Mouse (Mus musculus) thymus, postnatal 25 days (tissue): Measurements from ENCODE around the gene Tmbim7.

Experiments used
- DNase-seq: peaks from one replicate; pipeline ENCODE4 v3.0.0; 2022

Gene Tmbim7

GRCm38 (mm10) chr5:3666585-3666984 lies 15.6 kb downstream of the Tmbim7 start:
- peak; percentile 45 for DNase-seq

DNA sequence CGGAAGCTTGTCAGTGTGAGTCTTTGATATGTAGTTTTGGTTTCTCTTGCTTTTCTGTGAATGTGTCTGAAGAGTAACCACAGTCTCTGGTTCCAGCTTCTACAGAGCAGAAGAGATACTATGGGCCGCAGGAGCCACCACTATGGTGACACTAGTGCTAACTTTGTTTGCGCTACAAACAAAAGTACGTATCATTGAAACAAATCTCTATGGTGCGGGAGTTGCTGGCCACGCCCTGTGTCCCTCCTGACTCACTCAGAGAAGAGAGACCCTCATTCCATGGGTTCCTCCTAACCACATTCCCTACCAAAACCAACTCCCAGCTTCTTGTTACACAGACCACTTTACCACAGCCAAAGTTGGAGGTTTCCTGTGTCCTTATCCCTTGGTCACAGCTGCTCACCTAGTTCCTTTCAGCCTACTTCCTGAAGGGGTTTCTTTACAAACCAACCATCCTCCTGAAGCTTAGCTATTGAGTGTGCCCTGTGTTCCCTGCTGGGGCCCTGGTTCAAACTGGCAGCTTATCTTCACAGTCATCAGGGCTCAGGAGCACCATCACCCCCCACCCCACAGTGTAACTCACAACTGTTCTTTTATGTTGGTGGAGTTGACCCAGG lies 19.1 kb downstream of the Tmbim7 start:
- peak; percentile 11 for DNase-seq

- no peak for DNase-seq
Measured at GRCm38 (mm10) chr5:3688298-3688697, 37.3 kb downstream of the Tmbim7 start.

DNA sequence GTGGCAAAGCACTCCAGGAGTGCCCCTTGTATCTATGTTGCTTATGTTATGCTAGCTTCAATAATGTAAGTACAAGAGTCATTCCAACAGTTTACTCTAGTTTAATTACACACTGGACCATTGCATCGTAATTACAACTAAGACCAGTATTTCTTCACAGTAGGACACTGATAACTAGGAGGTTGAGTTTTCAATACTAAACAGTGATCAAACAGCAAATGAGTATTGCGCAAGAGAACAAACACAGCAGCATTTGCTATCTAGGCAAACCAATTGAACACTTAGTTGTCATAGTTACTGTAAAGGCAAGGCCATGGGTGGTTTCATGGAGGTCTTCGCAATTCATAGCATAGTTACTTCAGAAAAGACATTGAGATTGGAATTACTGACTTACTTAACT lies 40.3 kb downstream of the Tmbim7 start:
- no peak for DNase-seq

GRCm38 (mm10) chr5:3692956-3693355 lies 42.0 kb downstream of the Tmbim7 start:
- no peak for DNase-seq

DNA sequence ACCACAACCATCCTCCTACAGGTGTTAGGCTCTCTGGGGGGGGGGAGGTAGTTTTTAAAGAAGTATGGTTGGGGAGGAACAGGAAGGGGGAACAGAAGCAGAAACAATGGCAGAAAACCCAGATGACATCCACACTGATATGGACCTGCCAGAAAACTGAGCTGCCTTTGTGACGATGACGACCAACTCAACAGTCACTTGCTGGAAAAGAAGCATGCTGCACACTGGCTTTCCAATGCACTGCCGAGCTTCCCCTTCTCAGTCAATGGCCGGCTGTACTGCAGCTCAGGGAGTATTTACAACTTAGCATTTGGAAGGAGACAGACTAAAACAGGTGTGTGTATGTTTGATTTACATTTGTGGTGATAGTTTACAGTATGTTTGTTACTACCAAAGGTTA lies 44.2 kb downstream of the Tmbim7 start:
- DNase-seq, result no peak

DNA sequence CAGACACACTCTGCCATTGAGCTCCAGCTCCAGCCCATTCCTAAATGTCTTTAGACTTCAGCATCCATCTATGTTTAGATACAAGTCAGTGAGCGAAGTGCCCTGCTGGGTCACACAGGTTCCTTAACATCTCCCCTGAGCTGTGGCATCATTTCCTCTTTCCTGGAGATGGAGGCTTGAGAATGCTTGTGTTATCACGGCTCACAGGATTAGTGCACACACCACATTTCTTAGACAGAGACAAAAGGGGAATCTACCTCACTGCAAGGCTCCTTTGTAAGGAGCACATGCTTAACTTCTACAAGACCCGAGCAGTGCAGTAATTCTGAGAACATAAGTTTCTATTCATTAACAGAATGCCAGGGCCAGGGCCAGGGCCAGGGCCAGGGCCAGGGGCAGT lies 45.0 kb downstream of the Tmbim7 start:
- DNase-seq, result no peak

- DNase-seq, result no peak
Measured at GRCm38 (mm10) chr5:3700025-3700424, 49.0 kb downstream of the Tmbim7 start.

DNA sequence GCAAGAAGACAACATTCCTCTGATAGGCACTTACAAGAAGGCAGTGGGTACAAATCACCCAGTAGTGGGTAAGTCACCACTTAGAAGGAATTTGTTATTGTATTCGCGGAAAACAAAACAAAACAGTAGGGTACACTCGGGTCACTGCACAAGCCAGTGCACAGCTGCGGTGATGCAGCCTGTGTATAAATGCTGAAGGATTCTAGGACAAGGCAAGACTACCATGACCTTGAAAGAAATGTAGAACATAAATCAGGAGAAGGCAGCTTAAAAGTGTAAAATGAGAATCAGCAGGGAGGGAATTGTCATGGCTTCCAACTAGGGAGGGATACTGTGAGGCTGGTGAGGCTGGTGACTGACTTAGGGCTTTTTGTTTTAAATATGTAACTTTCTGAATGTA lies 51.2 kb downstream of the Tmbim7 start:
- no peak for DNase-seq

GRCm38 (mm10) chr5:3715800-3716199 lies 64.8 kb downstream of the Tmbim7 start:
- DNase-seq, result no peak

GRCm38 (mm10) chr5:3719371-3719770 lies 68.4 kb downstream of the Tmbim7 start:
- no peak for DNase-seq

DNA sequence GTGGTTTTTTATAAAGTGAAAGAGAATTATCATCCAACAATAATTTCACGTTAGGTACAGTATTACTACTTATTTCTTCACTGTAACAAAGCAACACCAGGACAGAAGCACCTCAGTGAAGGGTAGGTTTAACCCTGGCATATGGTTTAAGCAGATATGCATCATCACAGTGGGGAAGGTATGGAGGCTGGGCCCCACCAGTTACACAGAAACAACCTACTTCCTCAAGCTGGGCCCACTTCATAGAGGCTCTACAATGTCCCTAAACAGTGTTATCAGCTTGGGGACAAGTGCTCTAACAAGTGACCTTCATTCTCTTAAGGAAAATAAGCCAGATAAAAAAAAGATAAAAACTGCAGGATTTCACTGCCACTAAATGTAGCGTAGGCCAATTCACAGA lies 71.9 kb downstream of the Tmbim7 start:
- no peak for DNase-seq

DNA sequence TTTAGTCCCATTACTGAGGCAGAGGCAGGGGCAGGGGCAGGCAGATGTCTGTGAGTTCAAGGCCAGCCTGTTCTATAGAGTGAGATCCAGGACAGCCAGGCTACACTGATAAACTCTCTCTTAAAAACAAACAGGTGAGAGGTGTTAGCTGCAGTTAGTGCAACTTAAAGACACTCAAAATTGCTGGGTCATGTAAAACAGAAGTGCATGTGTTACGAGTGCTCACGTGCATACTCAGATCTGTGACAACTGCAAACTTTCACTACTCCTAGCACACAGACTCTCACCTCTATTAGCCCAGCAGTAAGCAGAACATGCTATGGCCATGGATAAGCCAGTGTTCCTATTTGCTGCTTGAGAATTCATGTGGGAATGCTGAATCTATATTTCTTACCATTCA lies 72.4 kb downstream of the Tmbim7 start:
- no peak for DNase-seq

GRCm38 (mm10) chr5:3725491-3725890 lies 74.5 kb downstream of the Tmbim7 start:
- no peak for DNase-seq

- DNase-seq, result no peak
Measured at GRCm38 (mm10) chr5:3728820-3729219, 77.8 kb downstream of the Tmbim7 start.
